Mouse (Mus musculus) right cerebral cortex, postnatal 36 days (tissue): ENCODE results near the gene Cbx2.

Source experiments
- DNase-seq, 2 experiments: peaks; one replicate each; pipeline ENCODE4 v3.0.0; 2022; ENCODE audit warnings: low spot score in 2 of 2, mixed read lengths in 1 of 2

Gene Cbx2

GRCm38 (mm10) chr11:119022895-119023615, at the start of gene Cbx2:
TSS of gene Cbx2 (plus strand) at chr11:119022962.
- peak; percentile 73 to 79 for DNase-seq

- no peak for DNase-seq
Observed at GRCm38 (mm10) chr11:118974340-118974739, 48.4 kb upstream of the Cbx2 start.

DNA sequence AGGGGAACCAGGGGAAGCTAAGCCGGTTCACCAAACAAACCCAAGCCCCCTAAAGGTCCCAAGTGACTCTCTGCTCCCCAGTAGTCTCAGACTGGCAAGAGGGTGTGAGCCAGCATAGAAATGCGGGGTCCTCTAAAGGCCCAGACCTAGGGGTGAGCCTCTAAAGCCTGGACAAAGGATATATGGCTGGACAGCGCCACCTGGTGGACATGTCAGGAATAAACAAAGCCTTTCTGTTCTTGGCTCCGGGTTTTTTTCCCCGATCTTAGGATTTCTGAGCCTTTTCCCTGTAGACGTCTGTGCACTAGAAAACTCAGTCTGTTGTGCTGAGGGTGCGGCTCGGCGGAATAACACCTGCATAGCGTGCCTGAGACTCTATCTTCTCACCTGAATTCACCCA, 47.3 kb upstream of the Cbx2 start:
- DNase-seq = peak; percentile 56 to 59

DNA sequence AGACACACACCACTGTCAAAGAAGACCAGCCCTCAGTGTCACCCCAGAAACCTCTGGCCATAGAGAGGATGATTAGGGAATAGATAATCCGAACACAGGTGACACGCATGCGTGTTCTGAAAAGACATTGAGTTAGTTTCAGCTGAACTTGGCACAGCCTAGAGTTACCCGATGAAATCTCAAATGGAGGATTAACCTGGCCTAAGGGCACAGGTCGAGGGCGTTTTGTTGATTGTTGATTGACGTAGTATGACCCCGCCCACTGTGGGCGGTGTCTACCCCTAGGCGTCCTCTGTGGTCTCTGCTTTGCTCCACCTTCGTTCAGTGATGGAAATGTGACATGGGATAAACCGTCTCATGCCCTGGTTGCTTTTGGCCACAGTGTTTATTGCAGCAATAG, 46.8 kb upstream of the Cbx2 start:
- no peak for DNase-seq

- DNase-seq = no peak
Observed at GRCm38 (mm10) chr11:118980388-118980787, 42.4 kb upstream of the Cbx2 start.

DNA sequence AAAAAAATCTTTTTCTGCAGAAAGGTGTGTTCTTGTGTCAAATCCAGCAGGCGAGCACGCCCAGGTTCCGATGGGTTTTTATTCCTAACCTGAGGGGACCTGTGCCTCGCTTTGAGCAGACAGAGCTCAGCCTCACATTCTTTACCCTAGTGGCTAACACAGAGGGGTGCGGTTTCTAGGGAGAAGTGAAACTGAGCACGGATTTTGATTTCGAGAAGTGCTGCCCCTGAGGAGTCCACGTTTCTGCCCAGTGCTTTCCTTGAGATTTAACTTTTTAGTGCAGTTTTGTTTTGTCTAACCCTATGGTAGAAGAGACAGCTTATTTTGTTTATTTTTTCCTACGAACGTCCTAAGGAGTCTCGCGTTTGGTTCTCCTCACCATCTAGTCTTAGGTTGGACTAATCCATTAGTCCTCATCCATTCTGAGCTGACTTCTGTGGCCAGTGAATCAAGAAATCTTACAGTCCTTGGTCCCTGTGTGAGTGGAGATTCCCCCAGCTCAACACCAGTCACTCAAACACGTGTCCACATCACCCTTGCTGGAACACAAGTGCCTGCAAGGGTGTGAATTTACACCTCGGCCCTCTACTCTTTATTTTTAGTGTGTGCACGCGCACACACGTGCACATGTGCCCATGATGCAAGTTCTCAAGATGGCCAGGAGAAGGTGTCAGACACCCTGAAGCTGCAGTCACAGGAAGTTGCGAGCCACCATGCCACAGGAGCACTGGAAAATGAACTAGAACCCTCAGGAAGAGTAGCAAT, 41.6 kb upstream of the Cbx2 start:
- DNase-seq = no peak

DNA sequence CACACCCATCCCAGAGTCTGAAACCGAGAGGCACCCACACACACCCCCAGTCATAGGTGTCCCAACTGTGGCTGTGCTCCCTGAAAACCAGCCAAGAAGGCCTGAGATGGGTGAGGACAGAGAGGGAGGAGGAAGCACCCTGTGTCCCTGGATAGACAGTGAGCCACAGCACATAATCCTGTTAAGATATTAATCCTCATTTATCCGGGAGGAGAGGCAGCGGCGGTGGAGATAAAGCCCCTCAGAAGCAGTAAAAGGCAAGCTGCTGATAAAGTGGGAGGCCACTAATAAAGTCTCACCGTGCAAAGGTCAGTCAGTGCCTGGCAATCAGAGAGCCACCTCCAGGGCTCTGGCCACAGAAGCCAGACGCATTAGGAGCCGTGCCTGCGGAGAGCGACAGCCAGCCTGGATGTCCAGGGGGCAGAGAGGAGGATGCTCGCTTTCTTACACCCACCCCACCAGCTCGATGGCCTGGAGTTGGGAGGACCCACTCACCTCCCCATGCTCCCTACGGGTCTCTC, 40.1 kb upstream of the Cbx2 start:
- DNase-seq = no peak

GRCm38 (mm10) chr11:118985571-118985970, 37.2 kb upstream of the Cbx2 start:
- no peak for DNase-seq

GRCm38 (mm10) chr11:118987999-118988398, 34.8 kb upstream of the Cbx2 start, which contains the start of gene Enpp7:
TSS of gene Enpp7 (plus strand) at chr11:118988188.
- no peak for DNase-seq

GRCm38 (mm10) chr11:118992781-118993180, 30.0 kb upstream of the Cbx2 start:
- no peak for DNase-seq

DNA sequence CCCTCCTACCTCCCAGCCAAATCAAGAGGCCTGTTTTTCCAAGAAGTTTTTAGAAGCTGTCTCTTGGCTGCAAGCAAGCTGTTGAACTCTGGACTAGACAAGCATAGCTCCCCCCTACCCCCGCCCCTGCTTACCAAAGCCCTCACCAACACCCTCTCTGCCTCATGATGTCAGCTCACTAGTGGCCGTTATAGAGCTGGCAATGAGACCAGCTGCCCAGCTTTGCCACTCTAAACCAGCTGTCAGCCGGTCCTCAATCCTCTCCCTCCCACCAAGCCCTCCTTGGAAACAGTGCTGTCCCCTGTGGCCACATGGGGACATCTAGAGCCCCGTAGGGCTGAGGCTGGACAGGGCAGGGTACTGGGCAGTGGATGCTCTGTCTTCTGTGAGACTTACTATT, 27.3 kb upstream of the Cbx2 start:
- DNase-seq = no peak

DNA sequence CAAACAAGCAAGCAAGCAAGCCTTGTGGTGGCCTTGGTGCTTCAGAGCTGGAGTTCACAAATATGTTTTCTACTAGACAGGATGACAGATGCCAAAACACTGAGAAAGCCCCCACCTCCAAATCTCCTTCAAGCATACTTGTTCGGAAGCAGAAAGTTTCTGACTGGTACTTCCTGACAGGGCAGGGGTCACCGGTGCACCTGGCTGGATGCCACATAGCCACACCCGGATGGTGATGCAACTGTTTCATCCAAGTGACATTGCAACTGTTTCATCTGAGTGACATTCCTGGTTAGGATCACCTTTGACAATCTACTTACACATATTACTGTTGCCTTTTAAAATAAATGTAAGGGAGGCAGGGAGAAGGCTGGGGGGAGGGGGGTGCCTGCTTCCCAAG, 25.6 kb upstream of the Cbx2 start:
- DNase-seq = no peak

- DNase-seq = peak; percentile 78 to 82
Observed at GRCm38 (mm10) chr11:118998540-118999265, 24.1 kb upstream of the Cbx2 start.

DNA sequence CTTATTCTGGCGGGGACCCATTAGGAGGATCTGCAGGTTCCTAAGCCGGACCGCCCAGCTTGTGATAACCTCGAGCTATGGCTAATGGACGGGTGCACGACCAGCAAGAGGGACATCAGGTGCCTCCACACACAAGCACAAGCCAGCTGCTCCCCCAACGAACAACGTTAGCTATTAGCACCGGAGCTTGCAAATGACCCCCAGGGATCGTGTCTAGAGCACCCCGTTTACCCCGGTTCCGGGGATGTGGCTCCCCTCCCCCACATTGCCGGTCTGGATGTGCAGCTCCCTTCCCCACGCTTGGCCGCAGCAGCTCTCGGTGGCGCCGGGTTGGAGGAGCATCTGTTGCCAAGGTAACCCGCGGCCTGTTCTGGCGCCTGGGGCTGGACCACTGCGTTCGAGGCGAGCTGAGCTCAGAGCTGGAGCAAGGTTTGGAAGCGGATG, 23.4 kb upstream of the Cbx2 start:
- no peak for DNase-seq

- no peak for DNase-seq
Observed at GRCm38 (mm10) chr11:119000877-119001276, 21.9 kb upstream of the Cbx2 start.

- no peak for DNase-seq
Observed at GRCm38 (mm10) chr11:119001493-119002128, 21.2 kb upstream of the Cbx2 start.

GRCm38 (mm10) chr11:119005547-119006275, 17.1 kb upstream of the Cbx2 start:
- no peak for DNase-seq

DNA sequence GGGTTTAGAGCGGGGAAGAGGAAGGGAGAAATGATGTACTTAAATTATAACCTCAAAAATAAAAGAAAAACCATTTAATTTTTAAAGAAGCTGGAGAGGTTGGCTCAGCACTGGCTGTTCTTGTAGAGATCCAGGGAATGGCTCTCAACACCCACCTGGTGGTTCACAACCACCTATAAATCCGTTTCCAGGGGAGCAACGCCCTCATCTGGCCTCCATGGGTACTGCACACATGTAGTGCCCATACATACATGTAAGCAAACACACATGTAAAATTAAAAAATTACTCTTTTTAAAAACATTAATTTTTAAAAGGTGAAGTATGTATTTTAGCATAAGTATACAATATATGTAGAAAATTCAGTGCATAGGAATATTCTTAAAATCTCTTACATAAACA, 16.3 kb upstream of the Cbx2 start:
- no peak for DNase-seq

DNA sequence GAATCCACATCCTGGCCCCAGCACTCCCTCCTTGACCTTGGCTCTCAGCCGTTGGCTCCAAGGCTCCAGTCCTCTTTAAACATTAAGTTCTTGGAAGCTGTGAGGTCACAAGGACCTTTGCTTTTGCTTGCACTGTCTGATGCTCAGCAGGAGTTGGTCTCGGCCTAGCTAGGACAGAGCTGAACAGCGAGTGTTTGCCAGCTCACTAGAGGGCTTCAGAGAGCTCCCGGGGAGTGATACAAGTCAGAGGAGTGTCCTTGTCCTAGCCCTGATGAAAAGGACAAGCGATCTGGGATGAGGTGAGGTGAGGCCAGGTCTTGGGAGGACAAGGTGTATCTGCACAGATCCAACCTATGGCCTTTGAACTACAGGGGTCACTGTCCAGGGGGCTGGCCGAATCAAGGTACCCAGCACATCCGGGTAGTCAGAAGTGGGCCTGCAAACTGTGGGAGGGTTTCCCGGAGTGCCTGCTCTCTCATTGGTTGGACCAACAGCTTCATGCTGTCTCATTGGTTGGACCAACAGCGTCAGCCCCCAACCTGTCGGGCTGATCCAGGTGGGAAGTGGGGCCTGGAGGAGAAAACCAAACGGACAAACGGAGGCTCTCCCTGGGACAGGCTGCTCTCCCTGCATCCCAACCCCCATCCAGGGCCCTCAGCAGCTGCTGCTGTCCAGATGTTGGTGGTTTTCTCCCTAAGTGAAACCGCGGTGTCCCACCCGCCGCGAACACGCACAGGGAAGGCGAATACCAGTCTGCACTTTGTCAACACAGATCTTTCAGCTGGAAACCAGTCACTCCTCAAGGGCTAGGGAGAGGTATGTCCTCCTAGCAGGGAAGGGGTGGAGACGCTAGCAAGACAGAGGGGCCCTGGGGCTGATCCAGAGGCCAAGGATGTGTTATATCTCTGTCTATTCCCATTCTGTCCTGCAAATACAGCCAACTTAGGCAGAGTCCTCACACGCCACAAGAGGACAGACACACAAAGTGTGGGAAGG, 15.0 kb upstream of the Cbx2 start:
- no peak for DNase-seq

DNA sequence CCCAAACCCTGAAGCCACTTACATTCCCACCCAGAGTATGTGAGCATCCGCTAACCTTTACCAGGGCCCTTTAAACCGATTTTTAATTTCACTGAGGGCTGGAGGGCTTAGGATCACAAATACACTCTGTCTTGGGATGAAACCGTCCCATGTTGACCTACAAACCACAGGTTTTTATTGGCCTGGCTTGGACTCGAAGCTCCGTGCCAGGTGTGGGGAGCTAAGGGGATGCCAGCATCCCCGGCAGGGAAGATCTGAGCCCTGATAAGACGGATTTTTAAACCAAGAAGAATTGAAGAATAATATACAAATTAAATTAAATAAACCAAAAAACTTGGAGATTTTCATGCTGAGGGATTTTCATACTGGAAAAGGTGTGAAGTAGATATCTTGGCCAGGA, 8.3 kb upstream of the Cbx2 start:
- DNase-seq = no peak
